Mouse (Mus musculus) embryonic facial prominence, embryonic 12.5 days (tissue): ENCODE measurements around the gene Gm37240. TPM values are rescaled to one million over a fixed set of nuclear protein-coding genes. Genes with fewer than 3 reads are reported as not detected.

Experiments used
- ATAC-seq: fragments of 200-750 bp; cut with Nextera tagmentation; 2 replicates; pipeline ENCODE4 v1.8.0; 2017; ENCODE audit not compliant: insufficient number of reproducible peaks, insufficient read depth, low FRiP score, low TSS enrichment
- H3K27ac ChIP-seq: fragments of 300-500 bp; sonication (generic); 2 replicates; pipeline ENCODE4 v1.5.1; 2016; ENCODE audit warnings: mild to moderate bottlenecking
- H3K27me3 ChIP-seq: fragments of 300-500 bp; sonication (generic); 2 replicates; pipeline ENCODE4 v1.6.1; 2016; ENCODE audit warnings: mild to moderate bottlenecking, moderate library complexity
- H3K36me3 ChIP-seq: fragments of 300-500 bp; sonication (generic); 2 replicates; pipeline ENCODE4 v1.6.1; 2016; ENCODE audit warnings: mild to moderate bottlenecking
- H3K4me1 ChIP-seq: fragments of 300-500 bp; sonication (generic); 2 replicates; pipeline ENCODE4 v1.6.1; 2016
- H3K4me2 ChIP-seq: fragments of 300-500 bp; sonication (generic); replicated peaks from 2 replicates; pipeline ENCODE4 v1.6.1; 2016; ENCODE audit warnings: mild to moderate bottlenecking, moderate library complexity
- H3K4me3 ChIP-seq: fragments of 300-500 bp; sonication (generic); 2 replicates; pipeline ENCODE4 v1.5.1; 2016; ENCODE audit warnings: mild to moderate bottlenecking
- H3K9ac ChIP-seq: fragments of 300-500 bp; sonication (generic); 2 replicates; pipeline ENCODE4 v1.6.1; 2016; ENCODE audit warnings: mild to moderate bottlenecking, moderate library complexity
- H3K9me3 ChIP-seq: fragments of 300-500 bp; sonication (generic); 2 replicates; pipeline ENCODE4 v1.6.1; 2016; ENCODE audit warnings: mild to moderate bottlenecking, moderate library complexity
- WGBS: fragments of 180-500 bp; shearing (Covaris S2); methylation state at CpG from one replicate; pipeline ENCODE4 v1.1.7; 2016; 5-methylcytosine and 5-hydroxymethylcytosine counted together
- polyA plus RNA-seq: library from polyadenylated mRNA; unstranded; fragments of >200 nt; fragmentation: Nextera tagmentation; extraction: Ambion mirVana; gene quantifications from 2 replicates; pipeline ENCODE4 v1.2.1, GENCODE M21; 2016

Gene Gm37240
- polyA plus RNA-seq, 1 experiment from 2014 or later, result 4.0 TPM

DNA sequence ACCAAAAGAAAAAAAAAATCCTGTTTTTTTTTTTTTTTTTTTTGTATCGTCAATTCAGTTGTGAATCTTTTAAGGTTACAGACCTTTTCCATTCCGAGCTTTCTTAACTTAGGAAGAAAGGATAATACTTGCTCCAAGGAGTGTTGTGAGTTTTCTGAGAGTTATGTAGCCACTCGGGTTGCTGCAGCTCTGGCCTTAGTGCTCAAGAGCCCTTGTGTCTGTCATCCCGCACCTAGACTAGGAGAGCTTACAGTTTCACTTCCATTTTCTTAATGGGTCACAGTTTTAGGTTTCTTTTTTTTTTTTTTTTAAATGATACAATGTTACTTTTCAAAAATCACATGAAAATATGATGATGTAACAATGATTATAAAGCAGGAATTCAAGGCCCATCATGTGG lies 1059.7 kb downstream of the Gm37240 start:
- Histone ChIP-seq H3K27me3 (no peaks in the 10 kb centered on the region), H3K4me3 (no peak overlapping the region), H3K27ac (no peak overlapping the region), H3K4me1 (no peaks in the 10 kb centered on the region), H3K36me3 (no peaks in the 10 kb centered on the region), H3K9ac (no peak overlapping the region), H3K9me3 (no peaks in the 10 kb centered on the region), H3K4me2 (no peak overlapping the region)
- no peak for ATAC-seq
- WGBS, result 85% methylated on average over 4 of the region's 4 CpGs

DNA sequence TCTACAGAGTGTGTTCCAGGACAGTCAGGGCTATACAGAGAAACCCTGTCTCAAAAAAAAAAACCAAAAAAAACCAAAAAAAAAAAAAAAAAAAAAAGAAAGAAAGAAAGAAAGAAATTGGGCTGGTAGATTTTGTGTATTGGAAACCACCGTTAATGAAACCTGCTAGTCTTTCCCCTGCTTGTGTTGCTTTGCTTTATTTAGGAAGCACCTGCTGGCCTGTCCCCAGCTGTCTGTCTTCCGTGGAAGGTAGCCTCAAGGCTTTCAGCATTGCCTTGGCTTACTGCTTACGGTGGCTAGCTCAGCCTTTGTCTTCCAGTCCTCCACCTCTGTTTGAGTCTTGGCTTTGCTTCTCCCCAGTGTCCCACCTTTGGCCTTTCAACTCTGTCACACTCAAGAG lies 1060.4 kb downstream of the Gm37240 start:
- Histone ChIP-seq H3K4me1 (no peaks in the 10 kb centered on the region), H3K4me2 (no peak overlapping the region), H3K9ac (no peak overlapping the region), H3K9me3 (no peaks in the 10 kb centered on the region), H3K36me3 (no peaks in the 10 kb centered on the region), H3K4me3 (no peak overlapping the region), H3K27ac (no peak overlapping the region), H3K27me3 (no peaks in the 10 kb centered on the region)
- no peak for ATAC-seq
- WGBS, result 67% methylated on average over 3 of the region's 3 CpGs

DNA sequence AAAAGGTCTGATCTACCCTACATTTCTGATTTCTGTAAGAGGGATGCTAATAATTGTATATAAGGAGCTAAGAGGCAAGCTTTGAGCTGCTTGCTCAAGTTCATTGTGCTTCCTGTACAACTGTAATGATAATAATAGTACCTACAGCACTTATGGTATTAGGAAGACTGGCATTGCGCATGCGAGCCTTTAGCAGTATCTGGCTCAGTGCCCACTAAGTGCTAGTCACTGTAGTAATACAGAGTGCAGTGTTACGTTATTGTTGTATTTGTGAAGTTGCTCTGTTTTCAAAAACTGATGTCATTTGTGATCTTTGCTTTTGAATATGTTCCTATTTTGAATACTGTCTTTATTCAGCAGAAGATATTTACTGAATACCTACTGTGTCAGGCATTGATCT lies 1060.9 kb downstream of the Gm37240 start:
- 81% methylated on average over 3 of the region's 3 CpGs for WGBS

DNA sequence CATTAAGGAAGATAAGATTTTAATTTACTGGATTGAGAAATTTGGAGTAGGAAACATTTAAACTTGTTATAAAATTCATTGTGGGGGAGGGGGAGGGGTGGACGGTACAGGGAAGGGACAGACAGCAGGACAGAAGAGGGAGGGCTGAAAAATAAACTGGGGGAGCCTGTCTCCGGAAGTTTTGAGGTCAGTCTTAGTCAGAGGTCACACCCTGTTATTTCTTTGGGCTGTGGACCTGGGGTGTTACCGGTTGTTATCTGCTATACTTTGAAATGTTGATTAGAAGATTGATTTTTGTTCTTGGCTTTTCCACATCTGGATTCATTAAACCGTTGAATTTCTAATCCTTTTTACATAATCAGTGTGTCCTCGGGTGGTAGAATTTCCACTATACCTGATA lies 1061.3 kb downstream of the Gm37240 start:
- 52% methylated on average over 5 of the region's 5 CpGs for WGBS
- Histone ChIP-seq H3K27ac (no peak overlapping the region), H3K9ac (no peak overlapping the region), H3K4me1 (no peaks in the 10 kb centered on the region), H3K36me3 (no peaks in the 10 kb centered on the region), H3K4me3 (no peak overlapping the region), H3K9me3 (no peaks in the 10 kb centered on the region), H3K27me3 (no peaks in the 10 kb centered on the region), H3K4me2 (no peak overlapping the region)
- no peak for ATAC-seq

More for the DNA sequence above, 1060.9 kb downstream of the Gm37240 start:
- Histone ChIP-seq H3K9me3 (no peaks in the 10 kb centered on the region), H3K4me3 (no peak overlapping the region), H3K36me3 (no peaks in the 10 kb centered on the region), H3K9ac (no peak overlapping the region), H3K27ac (no peak overlapping the region), H3K4me2 (no peak overlapping the region), H3K27me3 (no peaks in the 10 kb centered on the region), H3K4me1 (no peaks in the 10 kb centered on the region)
- ATAC-seq, result no peak

DNA sequence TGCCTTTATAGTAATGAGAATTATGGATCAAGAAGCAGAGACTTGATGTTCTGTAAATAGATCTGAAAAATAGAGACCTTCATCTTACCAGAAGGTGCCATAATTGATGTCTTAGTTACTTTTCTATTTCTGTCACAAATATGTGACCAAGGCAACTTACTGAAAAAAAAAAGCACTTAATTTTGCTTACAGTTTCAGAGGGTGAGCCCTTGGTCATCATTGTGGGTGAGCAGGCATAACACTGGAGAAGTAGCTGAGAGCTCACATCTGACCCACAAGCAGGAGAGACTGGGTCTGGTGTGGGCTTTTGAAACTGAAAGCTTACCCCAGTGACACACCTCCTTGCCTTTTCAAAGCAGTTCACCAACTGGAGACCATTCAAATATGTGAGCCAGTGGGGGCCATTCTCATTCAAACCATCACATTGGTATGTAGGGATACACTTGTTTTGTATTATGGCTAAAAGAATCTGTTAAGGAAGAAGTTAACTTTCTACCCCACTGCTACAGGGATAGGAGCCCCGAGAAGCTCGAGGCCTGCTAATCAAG lies 1066.6 kb downstream of the Gm37240 start:
- Histone ChIP-seq H3K27ac (no peak overlapping the region), H3K4me2 (no peak overlapping the region), H3K4me3 (no peak overlapping the region), H3K36me3 (no peaks in the 10 kb centered on the region), H3K9ac (no peak overlapping the region), H3K4me1 (peaks cover 10% of the 10 kb centered on the region; the same call in 1 of the 2 replicates), H3K27me3 (no peaks in the 10 kb centered on the region), H3K9me3 (no peaks in the 10 kb centered on the region)
- 66% methylated on average over 2 of the region's 2 CpGs for WGBS
- no peak for ATAC-seq

DNA sequence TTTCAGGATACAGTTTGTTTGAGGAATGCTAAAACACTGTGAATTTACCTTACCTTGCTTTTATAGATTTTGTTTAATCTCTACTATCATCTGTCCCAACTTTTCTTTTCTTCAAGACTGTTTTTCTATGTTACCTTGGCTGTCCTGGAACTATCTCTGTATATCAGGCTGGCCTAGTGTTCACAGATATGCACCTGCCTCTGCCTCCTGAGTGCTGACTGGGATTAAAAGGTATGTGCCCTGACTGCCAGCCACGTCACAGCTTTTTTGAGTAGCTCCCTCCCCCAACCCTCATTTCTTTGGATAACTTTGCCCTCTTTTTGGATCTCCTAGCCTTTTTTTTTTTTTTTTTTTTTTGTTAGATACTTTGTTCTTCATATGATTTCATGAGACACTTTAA lies 1070.4 kb downstream of the Gm37240 start:
- Histone ChIP-seq H3K4me1 (peaks cover 20% of the 10 kb centered on the region), H3K27ac (no peak overlapping the region), H3K4me2 (no peak overlapping the region), H3K4me3 (no peak overlapping the region), H3K36me3 (no peaks in the 10 kb centered on the region), H3K27me3 (no peaks in the 10 kb centered on the region), H3K9me3 (no peaks in the 10 kb centered on the region), H3K9ac (no peak overlapping the region)
- no peak for ATAC-seq
- WGBS, result 77% methylated on average over 1 of the region's 1 CpGs

DNA sequence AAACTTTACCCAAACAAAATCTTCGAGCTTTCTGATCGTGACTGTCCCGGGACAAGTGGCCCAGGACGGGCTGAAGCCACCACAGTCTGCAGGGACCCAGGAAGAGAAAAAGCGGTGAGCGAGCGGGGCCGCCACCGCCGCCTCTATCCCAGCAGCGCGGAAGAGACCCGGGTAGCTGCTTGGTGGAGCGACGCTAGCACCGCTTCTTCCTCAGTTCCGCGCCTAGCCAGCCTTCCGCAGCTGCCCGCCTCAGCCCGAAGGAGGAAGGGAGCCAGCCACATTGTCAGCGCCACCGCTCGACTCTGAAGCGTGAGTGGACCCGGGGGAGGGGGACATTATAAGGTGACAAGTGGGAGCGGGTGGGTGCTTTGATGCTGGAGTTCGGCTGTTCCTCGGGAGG lies 1071.9 kb downstream of the Gm37240 start:
- Histone ChIP-seq H3K27me3 (no peaks in the 10 kb centered on the region), H3K9ac (peak overlapping the region; percentile 82), H3K36me3 (no peaks in the 10 kb centered on the region), H3K4me1 (peaks cover 20% of the 10 kb centered on the region), H3K4me2 (peak overlapping the region; percentile 95), H3K27ac (peak overlapping the region; percentile 94), H3K4me3 (peak overlapping the region; percentile 77), H3K9me3 (no peaks in the 10 kb centered on the region)
- WGBS, result under 1% methylated on average over 29 of the region's 29 CpGs
- ATAC-seq, result no peak

DNA sequence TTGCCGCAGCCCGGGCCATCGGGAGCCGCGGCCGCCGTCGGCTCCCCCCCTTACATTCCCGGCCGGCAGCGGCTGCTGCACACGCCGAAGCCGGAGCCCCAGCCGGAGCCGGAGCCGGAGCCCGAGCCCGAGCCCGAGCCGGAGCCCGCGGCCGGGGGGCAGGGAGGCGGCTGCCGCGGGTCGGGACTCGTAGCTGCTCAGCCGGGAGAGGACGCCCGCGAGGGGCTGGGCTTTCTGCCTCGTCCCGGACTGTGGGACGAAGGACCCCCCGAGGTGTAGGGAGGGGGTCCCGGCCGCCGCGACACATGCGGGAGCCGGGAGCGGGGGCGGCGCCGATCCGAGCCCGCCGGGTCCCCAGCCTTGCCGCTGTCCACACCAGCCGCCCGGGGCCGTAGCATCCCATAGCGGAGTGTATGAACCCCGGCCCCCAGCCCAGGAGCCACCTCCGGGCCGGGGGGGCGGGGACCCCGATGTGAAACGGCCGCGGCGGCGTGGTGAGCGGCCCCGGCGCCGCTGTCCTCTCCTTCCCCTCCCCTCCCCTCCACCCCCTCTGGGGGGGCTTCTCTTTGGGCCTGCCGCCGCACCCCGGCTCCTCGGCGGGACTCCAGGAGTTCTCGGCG lies 1072.4 kb downstream of the Gm37240 start, which contains the start of gene Fbxw7:
TSS of gene Fbxw7 (plus strand) at position 507 of the 620 bp plus-strand sequence.
- Histone ChIP-seq H3K36me3 (no peaks in the 10 kb centered on the region), H3K4me1 (peaks cover 20% of the 10 kb centered on the region), H3K9ac (peak within 1 kb of the TSS; percentile 82), H3K27me3 (no peaks in the 10 kb centered on the region), H3K4me3 (peak within 1 kb of the TSS; percentile 77), H3K9me3 (no peaks in the 10 kb centered on the region), H3K27ac (peak within 1 kb of the TSS; percentile 94), H3K4me2 (peak within 1 kb of the TSS; percentile 95)
- peak; percentile 62 for ATAC-seq
- under 1% methylated on average over 70 of the region's 76 CpGs for WGBS

DNA sequence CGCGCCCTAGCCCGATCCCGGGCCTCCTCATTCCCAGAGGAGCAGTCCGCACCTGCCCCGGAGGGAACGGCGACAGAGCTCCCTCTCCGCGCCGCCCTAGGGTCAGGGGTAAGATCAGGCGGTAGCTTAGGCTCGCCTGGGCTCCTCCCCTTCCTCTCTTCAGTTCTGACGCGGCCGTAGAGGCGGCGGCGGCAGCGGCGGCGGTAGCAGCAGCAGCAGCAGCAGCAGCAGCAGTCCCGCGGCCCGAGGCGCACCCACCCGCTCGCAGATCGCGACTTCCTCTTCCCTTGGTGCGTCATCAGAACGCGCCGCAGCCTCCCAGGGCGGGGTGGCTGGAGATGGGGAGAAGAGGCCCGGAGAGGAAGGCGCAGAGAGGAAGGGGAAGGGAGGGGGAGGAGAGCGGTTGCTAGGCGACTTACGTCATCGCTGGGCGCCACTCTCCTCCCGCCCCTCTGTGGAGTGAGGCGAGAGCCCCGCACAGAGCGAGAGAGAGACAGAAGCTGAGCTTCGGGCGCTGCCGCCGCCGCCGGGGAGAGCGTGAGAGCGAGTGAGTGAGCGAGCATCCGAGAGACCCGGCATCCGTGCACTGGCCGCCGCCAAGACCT lies 1073.1 kb downstream of the Gm37240 start:
- peak; percentile 98 for ATAC-seq
- Histone ChIP-seq H3K4me3 (peak overlapping the region; percentile 77), H3K27ac (peak overlapping the region; percentile 94), H3K9ac (peak overlapping the region; percentile 82), H3K4me2 (peak overlapping the region; percentile 95), H3K9me3 (no peaks in the 10 kb centered on the region), H3K27me3 (no peaks in the 10 kb centered on the region), H3K36me3 (no peaks in the 10 kb centered on the region), H3K4me1 (peaks cover 20% of the 10 kb centered on the region)
- WGBS, result 1% methylated on average over 41 of the region's 60 CpGs

DNA sequence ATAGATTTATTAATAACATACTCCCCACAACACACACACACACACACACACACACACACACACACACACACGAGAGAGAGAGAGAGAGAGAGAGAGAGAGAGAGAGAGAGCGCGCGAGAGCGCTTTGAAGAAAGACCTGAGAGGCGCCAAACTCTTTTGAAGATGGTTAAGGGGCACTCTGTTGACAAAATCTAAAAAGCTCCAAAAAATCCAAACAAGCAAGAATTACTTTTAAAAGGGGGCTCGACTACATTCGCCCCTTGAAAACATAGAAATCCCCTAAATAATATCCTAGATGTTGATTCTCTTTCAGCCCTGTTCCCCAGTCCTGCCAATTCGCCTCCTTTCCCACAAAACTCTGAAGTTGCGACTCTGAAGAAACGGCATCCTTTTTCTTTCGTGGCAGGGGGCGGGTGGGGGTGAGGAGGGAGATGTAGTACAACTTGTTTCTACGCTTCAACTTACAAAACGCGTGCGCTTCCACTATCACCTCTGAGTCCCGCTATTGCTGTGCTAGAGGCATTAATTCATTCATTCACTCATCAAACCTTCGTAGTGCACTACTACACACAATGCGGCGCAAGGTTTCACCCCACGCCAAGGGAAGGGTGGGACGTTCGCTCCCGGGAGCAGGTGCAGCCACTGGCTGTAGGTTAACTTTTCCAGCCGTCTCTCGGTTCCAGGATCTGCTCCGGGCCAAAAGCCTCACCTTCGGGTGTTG lies 1073.7 kb downstream of the Gm37240 start:
- ATAC-seq, result no peak
- H3K9me3 ChIP-seq, result no peaks in the 10 kb centered on the region
- H3K27me3 ChIP-seq, result no peaks in the 10 kb centered on the region
- peak overlapping the region; percentile 73 for H3K9ac ChIP-seq
- peak overlapping the region; percentile 95 for H3K4me2 ChIP-seq
- no peaks in the 10 kb centered on the region for H3K36me3 ChIP-seq
- peaks cover 20% of the 10 kb centered on the region for H3K4me1 ChIP-seq
- WGBS, result 2% methylated on average over 29 of the region's 29 CpGs
- peak overlapping the region; percentile 94 for H3K27ac ChIP-seq
- peak overlapping the region; percentile 77 for H3K4me3 ChIP-seq

DNA sequence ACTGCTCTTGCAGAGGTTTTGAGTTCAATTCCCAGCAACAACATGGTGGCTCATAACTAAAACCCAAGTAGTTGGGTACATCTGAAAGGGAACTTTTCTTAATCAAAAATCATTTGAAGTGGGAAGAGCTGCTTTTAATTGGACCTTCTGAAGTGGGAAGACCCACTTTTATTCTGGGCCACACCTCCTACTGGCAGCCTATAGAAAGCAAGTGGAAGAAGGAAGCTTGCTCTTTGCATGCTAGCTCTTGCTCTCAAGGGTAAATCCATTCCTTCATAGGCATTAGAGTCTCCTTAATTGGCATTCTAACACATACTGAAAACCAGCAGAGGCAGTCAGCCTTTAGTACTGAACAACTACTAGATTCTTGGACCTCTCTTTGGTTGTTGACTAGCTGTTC lies 1076.5 kb downstream of the Gm37240 start:
- Histone ChIP-seq H3K36me3 (no peaks in the 10 kb centered on the region), H3K4me3 (no peak overlapping the region), H3K27ac (no peak overlapping the region), H3K4me2 (no peak overlapping the region), H3K4me1 (peaks cover 11% of the 10 kb centered on the region), H3K9me3 (no peaks in the 10 kb centered on the region), H3K27me3 (no peaks in the 10 kb centered on the region), H3K9ac (no peak overlapping the region)
- ATAC-seq, result no peak

DNA sequence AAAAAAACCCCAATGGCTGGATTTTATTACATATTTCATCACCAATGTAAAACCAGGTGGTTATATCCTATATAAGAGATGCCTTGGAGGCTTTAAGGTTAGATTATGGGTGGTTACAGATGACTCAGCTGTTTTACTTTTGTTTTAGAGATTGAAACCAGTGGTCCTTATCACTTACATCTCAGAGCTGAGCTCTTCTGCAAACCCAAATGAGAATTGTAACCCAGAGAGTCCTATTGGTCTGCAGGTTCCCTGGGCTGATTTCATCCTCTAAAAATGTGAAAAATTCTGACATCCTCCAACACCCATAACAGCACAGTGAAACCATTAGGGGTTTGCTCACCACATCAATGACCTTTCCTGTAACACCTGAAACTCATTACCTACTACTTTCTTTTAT lies 1078.4 kb downstream of the Gm37240 start:
- H3K4me3 ChIP-seq, result no peak overlapping the region
- no peak overlapping the region for H3K4me2 ChIP-seq
- peaks cover 7% of the 10 kb centered on the region; the same call in 1 of the 2 replicates for H3K4me1 ChIP-seq
- no peak for ATAC-seq
- H3K27ac ChIP-seq, result no peak overlapping the region
- no peaks in the 10 kb centered on the region for H3K27me3 ChIP-seq
- no peaks in the 10 kb centered on the region for H3K36me3 ChIP-seq
- no peak overlapping the region for H3K9ac ChIP-seq
- H3K9me3 ChIP-seq, result no peaks in the 10 kb centered on the region
